8 mouse cellular contexts compared by ENCODE assay signal in the genomic region with DNA sequence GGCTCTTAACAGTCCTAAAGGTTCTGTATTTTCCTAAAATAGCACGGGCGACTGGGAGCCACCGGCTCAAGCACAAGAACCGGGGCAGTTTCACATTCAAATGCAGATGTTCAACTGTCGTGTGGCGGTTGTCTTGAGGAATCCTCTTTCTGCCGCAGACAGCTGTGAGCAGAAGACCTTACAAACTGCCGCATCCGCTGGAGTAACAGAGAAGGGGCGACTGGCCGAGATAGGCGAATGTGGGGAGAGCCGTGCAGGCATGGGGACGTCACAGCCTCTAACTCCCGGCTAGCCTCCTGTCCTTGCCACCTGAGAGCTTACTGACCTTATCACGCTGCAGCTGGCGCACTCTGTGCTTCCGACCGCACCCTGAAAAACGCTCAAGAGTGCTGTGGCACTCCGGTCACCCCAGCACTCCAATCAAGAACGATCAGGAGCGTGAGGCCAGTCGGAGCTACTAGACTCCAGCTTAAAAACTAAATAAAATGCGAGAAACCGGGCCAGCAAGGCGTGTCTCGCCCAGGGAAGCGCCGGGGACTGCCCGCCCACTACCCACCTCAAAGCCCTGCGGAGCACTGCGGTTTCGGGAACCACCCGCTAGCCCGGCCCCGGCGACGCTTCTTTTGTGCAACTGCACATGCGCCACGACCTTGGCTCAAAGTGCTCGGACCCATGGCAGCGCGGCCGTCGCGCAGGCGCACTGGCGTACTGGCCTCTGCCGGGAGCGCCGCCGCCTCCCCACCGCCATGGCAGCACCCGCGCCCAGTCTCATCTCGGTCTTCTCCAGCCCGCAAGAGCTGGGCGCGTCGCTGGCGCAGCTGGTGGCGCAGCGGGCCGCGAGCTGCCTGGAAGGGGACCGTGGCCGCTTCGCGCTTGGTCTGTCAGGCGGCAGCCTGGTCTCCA. TPM values are rescaled to one million over a fixed set of nuclear protein-coding genes. Genes with fewer than 3 reads are reported as not detected.
DNase-seq lines count a peak whose midpoint lies in the region; ATAC-seq and TF ChIP-seq lines count a peak whose summit lies in the region.

A gene (plus strand): TSS at position 706 of the 903 bp plus-strand sequence.

- H3K9ac ChIP-seq in ES-Bruce4 (ENCODE audit: low read depth, poor library complexity, severe bottlenecking), result peak within 1 kb of the TSS; percentile 92
- peak within 1 kb of the TSS; percentile 93 for H3K9ac ChIP-seq in forebrain, embryonic 14.5 days (ENCODE audit: low read length)

- peak; percentile 95 for DNase-seq in forebrain, embryonic 14.5 days (ENCODE audit: low spot score)
- DNase-seq in heart, postnatal 14 days, result peak; percentile 96 to 98
- peak; percentile 95 to 97 for DNase-seq in layer of hippocampus, adult 18-20 months (ENCODE audit: low spot score in 2 of 2)
- DNase-seq in lung, adult 2 months, result peak; percentile 92
- peak; percentile 92 to 95 for DNase-seq in thymus, adult 18-20 months

- no peaks in the 10 kb centered on the region for H3K36me3 ChIP-seq in ES-Bruce4 (ENCODE audit: control insufficient read depth, insufficient read depth, low read length, poor library complexity, severe bottlenecking)
- peaks cover 18% of the 10 kb centered on the region; the same call in 1 of the 2 replicates for H3K36me3 ChIP-seq in forebrain, embryonic 14.5 days (ENCODE audit: control insufficient read depth, insufficient read depth, low read length)

- peak within 1 kb of the TSS; percentile 96 for H3K4me2 ChIP-seq in forebrain, embryonic 14.5 days (ENCODE audit: low read length)

- peak within 1 kb of the TSS; percentile 80 for H3K4me3 ChIP-seq in ES-Bruce4 (ENCODE audit: low read depth, low read length)
- peak within 1 kb of the TSS; percentile 62 for H3K4me3 ChIP-seq in forebrain, embryonic 14.5 days (ENCODE audit: low read depth, low read length)
- H3K4me3 ChIP-seq in lung, adult 2 months (replicated peaks; ENCODE audit: extremely low read depth, low read depth, low read length), result peak within 1 kb of the TSS; percentile 91

- no peaks in the 10 kb centered on the region for H3K9me3 ChIP-seq in ES-Bruce4 (replicated peaks; ENCODE audit: control insufficient read depth, insufficient read depth, low read length, poor library complexity, severe bottlenecking)
- H3K9me3 ChIP-seq in forebrain, embryonic 14.5 days (replicated peaks; ENCODE audit: control insufficient read depth, low read length), result no peaks in the 10 kb centered on the region

- no peak; the same call in 1 of the 2 replicates for TF ChIP-seq EP300 in ES-Bruce4 (IDR thresholded peaks at IDR 0.05; ENCODE audit: insufficient read depth, low read depth, low read length)

- under 1% methylated on average over 71 of the region's 71 CpGs for WGBS in forebrain, embryonic 14.5 days
- under 1% methylated on average over 71 of the region's 71 CpGs for WGBS in lung, adult 2 months

- no peaks in the 10 kb centered on the region for H3K27me3 ChIP-seq in ES-Bruce4 (ENCODE audit: control insufficient read depth, insufficient read depth, low read length, poor library complexity, severe bottlenecking)
- no peaks in the 10 kb centered on the region for H3K27me3 ChIP-seq in forebrain, embryonic 14.5 days (replicated peaks; ENCODE audit: control insufficient read depth, insufficient read depth, low read length)

- intact Hi-C loops in heart, postnatal 14 days (cut with DNase I), result no loop called here

- peak within 1 kb of the TSS; percentile 45 for H3K27ac ChIP-seq in ES-Bruce4 (ENCODE audit: insufficient read depth, low read length)
- peak within 1 kb of the TSS; percentile 95 for H3K27ac ChIP-seq in forebrain, embryonic 14.5 days (ENCODE audit: low read depth, low read length)

- peak; percentile 76 for TF ChIP-seq POLR2A in ES-Bruce4 (IDR thresholded peaks at IDR 0.05; ENCODE audit: insufficient read depth, low read length)
- peak; percentile 72 for TF ChIP-seq POLR2A in lung, adult 2 months (IDR thresholded peaks at IDR 0.05; ENCODE audit: borderline replicate concordance, extremely low read depth, low read depth, low read length)

- no peaks in the 10 kb centered on the region for H3K4me1 ChIP-seq in ES-Bruce4 (ENCODE audit: control insufficient read depth, insufficient read depth, low read length)
- H3K4me1 ChIP-seq in forebrain, embryonic 14.5 days (ENCODE audit: control insufficient read depth, insufficient read depth, low read length), result peaks cover 14% of the 10 kb centered on the region
- H3K4me1 ChIP-seq in lung, adult 2 months (ENCODE audit: control insufficient read depth, insufficient read depth, low read length), result peaks cover 7% of the 10 kb centered on the region

- TF ChIP-seq CTCF in ES-Bruce4 (IDR thresholded peaks at IDR 0.05; ENCODE audit: low read depth, low read length), result no peak
- no peak for TF ChIP-seq CTCF in lung, adult 2 months (IDR thresholded peaks at IDR 0.05; ENCODE audit: insufficient read depth, low read length)

- ATAC-seq in cerebellum, adult (ENCODE audit: insufficient number of reproducible peaks, low FRiP score, low TSS enrichment), result peak; percentile 78
- peak; percentile 84 for ATAC-seq in forebrain, embryonic 14.5 days
- ATAC-seq in neutrophil, adult 5-6 weeks (ENCODE audit: extremely low read depth, insufficient number of reproducible peaks, low FRiP score, poor library complexity, severe bottlenecking), result peak; percentile 49

RNA-seq across cellular contexts. Expression of the gene that starts here (rescaled TPM):
- polyA plus RNA-seq in ES-Bruce4 (2011; ENCODE audit: insufficient read depth, insufficient read length, low read depth, missing spikeins), result 57.2 and 65.6 TPM in 2 replicates
- polyA plus RNA-seq in forebrain, embryonic 14.5 days (2014; fragmentation: Nextera tagmentation; extraction: Ambion mirVana), result 233 and 279 TPM in 2 replicates
- 10 to 100 TPM; 72.9 to 74.2 TPM for total RNA-seq in heart, postnatal 14 days (2021)
- total RNA-seq in layer of hippocampus, adult 18-20 months (2021), result 10 to 100 TPM; 32.0 to 33.1 TPM
- polyA plus RNA-seq in lung, adult 2 months (2012; rRNA removed), result 140 TPM in 2 replicates
- 45.6 and 55.1 TPM in 2 replicates for total RNA-seq in neutrophil, adult 5-6 weeks (2017)

Comparison
In these comparisons a context has a peak if more than half of its experiments do, and no peak if none do; other contexts are left out.
1. Peak in every context shown above with its lines: DNase-seq, ATAC-seq, H3K4me3 ChIP-seq and H3K27ac ChIP-seq.